Mouse (Mus musculus): ENCODE data around the gene Senp6. TPM values are rescaled to one million over a fixed set of nuclear protein-coding genes. Genes with fewer than 3 reads are reported as not detected.

The Senp6 gene
- polyA plus RNA-seq, 1 experiment from 2014 or later: 43.1 TPM

DNA sequence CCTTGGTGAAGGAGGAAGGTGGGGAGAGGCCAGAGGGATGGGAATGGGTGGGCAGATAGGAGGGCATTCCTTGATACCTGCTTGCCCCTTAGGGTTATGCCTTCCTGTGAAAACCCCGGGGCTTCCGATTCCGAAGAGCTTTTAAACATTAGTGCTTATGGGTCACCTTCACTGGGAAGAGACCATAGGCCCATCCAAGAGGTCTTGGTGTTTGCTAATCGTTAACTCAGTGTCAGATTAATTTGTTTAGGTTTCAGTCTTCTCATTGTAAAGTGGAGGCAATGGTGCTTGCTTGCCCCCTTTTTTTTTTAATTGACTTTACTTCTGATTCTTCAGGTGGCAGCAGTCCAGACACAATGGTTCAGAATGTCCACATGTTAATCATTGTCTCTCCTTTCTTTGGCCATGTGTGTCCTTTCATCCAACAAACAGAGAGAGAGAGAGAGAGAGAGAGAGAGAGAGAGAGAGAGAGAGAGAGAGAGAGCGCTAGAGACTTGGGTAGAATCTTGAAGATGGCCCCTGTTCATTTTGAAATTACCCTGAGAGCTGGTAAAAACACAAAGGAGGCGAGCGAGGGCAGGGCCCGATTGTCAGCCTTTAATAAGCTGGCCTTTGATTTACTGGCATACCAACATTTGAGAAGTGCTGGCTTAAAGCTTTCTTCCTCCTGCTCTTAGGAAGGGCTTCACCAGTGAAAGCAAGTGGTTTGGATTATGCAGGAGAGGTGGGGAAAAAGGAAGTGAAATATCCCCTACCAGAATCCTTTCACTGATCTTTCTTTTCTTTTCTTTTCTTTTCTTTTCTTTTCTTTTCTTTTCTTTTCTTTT lies 105.9 kb downstream of the Senp6 start:
- WGBS (ENCODE audit: missing documents): 79% methylated on average over 8 of the region's 8 CpGs
- no peaks in the 10 kb centered on the region for H3K79me2 ChIP-seq (ENCODE audit: inconsistent target)
- no peaks in the 10 kb centered on the region for H3K36me3 ChIP-seq (ENCODE audit: inconsistent target)
- H3K4me3 ChIP-seq (ENCODE audit: inconsistent target): no peak overlapping the region
- no peak overlapping the region for H3K27ac ChIP-seq

DNA sequence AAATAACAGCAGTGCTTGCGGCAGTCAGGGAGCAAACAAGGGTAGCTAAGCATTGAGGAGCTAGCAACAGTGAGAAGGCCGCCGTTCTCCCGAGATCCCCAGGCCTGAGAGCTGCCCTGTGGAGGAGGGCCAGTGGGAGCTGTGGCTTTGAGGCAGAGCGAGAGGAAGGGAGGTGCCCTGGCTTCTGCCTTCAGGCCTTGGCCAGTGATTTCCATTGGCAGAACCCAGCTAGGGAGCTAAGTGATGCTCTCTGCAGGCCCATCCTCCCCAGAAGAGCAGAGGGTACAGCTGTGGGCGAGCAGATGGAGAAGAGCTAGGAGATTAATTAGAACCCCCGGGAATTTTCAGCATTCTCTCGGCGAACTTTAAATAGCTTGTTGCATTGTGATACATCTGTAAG lies 106.9 kb downstream of the Senp6 start:
- Histone ChIP-seq H3K36me3 (ENCODE audit: inconsistent target) (no peaks in the 10 kb centered on the region), H3K27ac (no peak overlapping the region), H3K79me2 (ENCODE audit: inconsistent target) (no peaks in the 10 kb centered on the region), H3K4me3 (ENCODE audit: inconsistent target) (no peak overlapping the region)
- WGBS (ENCODE audit: missing documents): 92% methylated on average over 9 of the region's 9 CpGs

DNA sequence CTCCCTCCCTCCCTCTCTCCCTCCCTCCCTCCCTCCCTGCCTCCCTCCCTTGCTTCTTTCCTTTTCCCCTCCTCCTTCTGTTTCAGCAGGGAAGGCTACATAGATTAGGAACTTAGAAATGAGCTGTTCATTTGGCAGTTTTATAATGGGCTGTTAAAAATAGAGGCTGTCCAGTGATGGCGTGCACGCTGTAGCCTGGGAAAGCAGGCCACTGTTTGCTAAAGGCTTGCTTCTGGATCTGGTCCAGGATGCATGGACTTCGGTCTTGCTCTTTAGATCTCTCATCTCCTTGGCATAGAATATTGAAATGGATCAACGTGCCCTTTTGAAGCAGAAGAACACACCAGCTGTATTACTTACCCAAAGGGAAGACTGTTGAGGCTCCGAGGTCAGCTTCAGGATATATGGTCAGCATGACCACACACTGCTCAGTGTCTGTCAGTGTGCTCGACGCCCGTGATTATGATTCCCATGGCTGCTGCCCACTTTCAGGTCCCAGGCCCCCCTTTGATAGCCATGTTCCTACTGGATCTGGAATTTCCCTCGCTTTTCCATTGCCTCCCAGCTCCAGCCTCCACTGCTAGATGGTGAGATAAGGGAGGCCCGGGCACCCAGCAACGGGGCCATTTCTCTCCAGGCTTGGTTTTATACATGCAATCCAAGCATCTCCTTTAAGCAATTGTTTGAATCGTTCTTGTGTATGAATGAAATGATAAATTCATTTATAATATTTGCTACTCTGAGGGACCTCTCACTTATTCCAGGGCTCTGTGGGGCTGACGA lies 110.2 kb downstream of the Senp6 start:
- H3K79me2 ChIP-seq (ENCODE audit: inconsistent target): no peaks in the 10 kb centered on the region
- H3K36me3 ChIP-seq (ENCODE audit: inconsistent target): no peaks in the 10 kb centered on the region
- H3K4me3 ChIP-seq (ENCODE audit: inconsistent target): no peak overlapping the region
- WGBS (ENCODE audit: missing documents): 93% methylated on average over 12 of the region's 13 CpGs
- no peak overlapping the region for H3K27ac ChIP-seq

DNA sequence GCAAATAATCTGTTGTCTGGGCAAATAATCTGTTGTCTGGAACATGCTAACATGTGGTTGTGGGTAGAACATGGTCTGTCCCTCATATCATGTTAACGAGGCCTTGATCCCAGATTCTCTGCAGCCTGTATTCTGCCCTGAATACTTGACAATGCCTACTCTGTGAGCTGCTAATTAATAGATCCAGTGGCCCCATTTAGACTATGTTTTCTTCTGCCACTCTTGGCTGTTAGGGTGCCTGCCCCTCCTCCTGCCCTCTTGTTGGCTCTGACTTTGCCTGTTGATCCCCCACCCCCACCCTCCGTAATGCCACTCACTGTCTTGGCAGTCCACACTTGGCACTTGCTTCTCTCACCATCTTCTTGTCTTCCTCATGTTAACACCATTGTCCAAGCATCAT lies 112.0 kb downstream of the Senp6 start:
- no peaks in the 10 kb centered on the region for H3K79me2 ChIP-seq (ENCODE audit: inconsistent target)
- H3K27ac ChIP-seq: no peak overlapping the region
- 100% methylated on average over 2 of the region's 2 CpGs for WGBS (ENCODE audit: missing documents)
- no peaks in the 10 kb centered on the region for H3K36me3 ChIP-seq (ENCODE audit: inconsistent target)
- no peak overlapping the region for H3K4me3 ChIP-seq (ENCODE audit: inconsistent target)

DNA sequence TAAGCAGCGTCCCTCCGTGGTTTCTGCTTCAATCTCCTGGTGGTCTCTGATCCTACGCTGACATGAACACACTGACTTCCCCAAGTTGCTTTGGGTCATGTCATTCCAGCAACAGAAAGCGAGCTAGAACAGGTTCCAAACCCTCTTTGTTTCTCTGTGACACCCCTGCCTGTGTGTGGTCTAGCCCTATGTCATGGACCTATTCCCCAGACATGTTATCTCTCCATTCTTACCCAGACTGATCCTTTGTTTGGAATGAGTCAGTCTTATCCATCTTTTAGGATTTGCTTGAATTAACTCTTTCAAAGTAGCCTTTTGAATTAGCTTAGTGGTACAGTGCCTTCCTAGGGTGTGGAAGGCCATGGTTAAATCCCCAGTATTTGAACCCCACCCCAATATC lies 113.0 kb downstream of the Senp6 start:
- Histone ChIP-seq H3K79me2 (ENCODE audit: inconsistent target) (no peaks in the 10 kb centered on the region), H3K36me3 (ENCODE audit: inconsistent target) (no peaks in the 10 kb centered on the region), H3K4me3 (ENCODE audit: inconsistent target) (no peak overlapping the region), H3K27ac (no peak overlapping the region)
- WGBS (ENCODE audit: missing documents): 81% methylated on average over 4 of the region's 4 CpGs

DNA sequence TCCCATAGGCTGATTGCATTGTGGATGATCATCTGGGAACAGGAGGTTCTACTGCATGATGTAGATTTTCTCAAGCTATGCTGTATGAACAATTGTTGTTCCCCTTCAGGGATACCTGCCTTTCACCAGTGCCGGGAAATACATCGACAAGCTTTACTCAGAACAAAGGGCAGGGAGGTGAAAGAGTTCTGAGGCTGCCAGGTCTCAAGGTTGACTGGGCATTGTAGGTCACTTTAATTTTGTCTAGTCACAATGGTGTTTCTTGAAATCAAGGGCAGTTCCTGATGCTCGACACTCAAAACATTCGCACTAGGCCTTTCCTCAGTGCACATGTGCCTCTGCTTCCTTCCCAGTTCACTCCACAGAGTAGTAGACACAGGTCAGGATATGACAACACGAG lies 114.1 kb downstream of the Senp6 start:
- Histone ChIP-seq H3K36me3 (ENCODE audit: inconsistent target) (no peaks in the 10 kb centered on the region), H3K27ac (no peak overlapping the region), H3K4me3 (ENCODE audit: inconsistent target) (no peak overlapping the region), H3K79me2 (ENCODE audit: inconsistent target) (no peaks in the 10 kb centered on the region)
- 72% methylated on average over 5 of the region's 5 CpGs for WGBS (ENCODE audit: missing documents)

DNA sequence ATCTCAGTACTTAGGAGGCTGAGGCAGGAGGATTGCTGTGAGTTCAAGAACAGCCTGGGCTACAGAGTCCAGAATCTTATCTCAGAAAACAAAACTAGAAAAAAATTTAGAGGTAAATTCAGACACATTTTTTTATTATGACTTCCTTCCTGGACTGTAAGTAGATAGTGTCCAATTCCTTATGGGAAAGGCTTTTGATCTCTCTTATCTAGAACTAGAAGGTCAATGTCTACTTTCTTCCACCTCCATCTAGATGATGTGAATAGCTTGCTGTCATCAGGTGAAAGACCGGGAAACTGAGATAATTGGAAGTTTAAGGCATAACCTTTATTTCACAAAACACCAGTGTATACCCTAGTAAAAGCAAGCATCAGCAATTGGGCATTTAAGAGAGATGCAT lies 115.0 kb downstream of the Senp6 start:
- H3K27ac ChIP-seq: no peak overlapping the region
- H3K36me3 ChIP-seq (ENCODE audit: inconsistent target): no peaks in the 10 kb centered on the region
- no peak overlapping the region for H3K4me3 ChIP-seq (ENCODE audit: inconsistent target)
- H3K79me2 ChIP-seq (ENCODE audit: inconsistent target): no peaks in the 10 kb centered on the region
- WGBS (ENCODE audit: missing documents): 92% methylated on average over 1 of the region's 1 CpGs

GRCm38 (mm10) chr9:80184138-80184537 lies 117.4 kb downstream of the Senp6 start:
- no peaks in the 10 kb centered on the region for H3K79me2 ChIP-seq (ENCODE audit: inconsistent target)
- WGBS (ENCODE audit: missing documents): 91% methylated on average over 5 of the region's 5 CpGs
- no peak overlapping the region for H3K27ac ChIP-seq
- H3K4me3 ChIP-seq (ENCODE audit: inconsistent target): no peak overlapping the region
- H3K36me3 ChIP-seq (ENCODE audit: inconsistent target): no peaks in the 10 kb centered on the region

DNA sequence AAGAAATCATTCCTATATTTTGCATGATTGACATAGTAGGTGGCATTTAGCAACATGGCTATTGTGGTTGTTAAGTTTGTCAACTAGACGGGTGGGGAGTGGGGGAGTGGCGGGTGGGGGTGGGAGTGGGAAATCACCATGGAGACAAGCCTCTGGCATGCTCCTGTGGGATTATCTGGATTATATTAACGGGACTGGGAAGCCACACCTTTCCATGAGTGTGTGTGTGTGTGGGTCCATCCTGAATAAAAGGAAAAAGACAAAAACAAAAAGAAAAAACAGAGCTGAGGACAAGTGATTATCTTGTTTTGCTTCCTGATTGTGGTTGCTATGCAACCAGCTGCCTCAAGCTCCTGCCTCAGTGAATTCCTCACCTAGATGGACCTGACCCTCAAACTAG lies 119.0 kb downstream of the Senp6 start:
- Histone ChIP-seq H3K27ac (no peak overlapping the region), H3K36me3 (ENCODE audit: inconsistent target) (no peaks in the 10 kb centered on the region), H3K79me2 (ENCODE audit: inconsistent target) (no peaks in the 10 kb centered on the region), H3K4me3 (ENCODE audit: inconsistent target) (no peak overlapping the region)
- WGBS (ENCODE audit: missing documents): 84% methylated on average over 3 of the region's 3 CpGs

DNA sequence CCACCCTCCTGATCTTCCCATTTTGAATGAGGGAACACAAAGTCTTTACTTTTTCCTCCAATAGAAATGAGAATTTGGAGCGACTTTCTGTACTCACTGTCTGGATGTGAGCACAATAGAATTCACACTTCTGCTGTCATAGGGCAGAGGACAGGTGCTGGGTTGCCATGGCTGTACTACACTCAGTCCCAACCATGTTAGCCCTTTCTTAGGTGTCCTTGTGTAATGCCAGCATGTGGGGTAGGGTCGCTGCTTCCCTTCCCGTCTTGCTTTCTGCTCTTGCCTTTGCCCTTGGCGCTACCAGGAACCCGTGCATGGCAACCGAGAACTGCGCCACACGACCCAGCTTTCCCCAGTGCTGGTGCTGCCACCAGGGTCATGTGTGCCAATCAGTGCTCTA lies 120.0 kb downstream of the Senp6 start:
- WGBS (ENCODE audit: missing documents): 94% methylated on average over 8 of the region's 8 CpGs
- Histone ChIP-seq H3K36me3 (ENCODE audit: inconsistent target) (no peaks in the 10 kb centered on the region), H3K27ac (no peak overlapping the region), H3K4me3 (ENCODE audit: inconsistent target) (no peak overlapping the region), H3K79me2 (ENCODE audit: inconsistent target) (no peaks in the 10 kb centered on the region)

DNA sequence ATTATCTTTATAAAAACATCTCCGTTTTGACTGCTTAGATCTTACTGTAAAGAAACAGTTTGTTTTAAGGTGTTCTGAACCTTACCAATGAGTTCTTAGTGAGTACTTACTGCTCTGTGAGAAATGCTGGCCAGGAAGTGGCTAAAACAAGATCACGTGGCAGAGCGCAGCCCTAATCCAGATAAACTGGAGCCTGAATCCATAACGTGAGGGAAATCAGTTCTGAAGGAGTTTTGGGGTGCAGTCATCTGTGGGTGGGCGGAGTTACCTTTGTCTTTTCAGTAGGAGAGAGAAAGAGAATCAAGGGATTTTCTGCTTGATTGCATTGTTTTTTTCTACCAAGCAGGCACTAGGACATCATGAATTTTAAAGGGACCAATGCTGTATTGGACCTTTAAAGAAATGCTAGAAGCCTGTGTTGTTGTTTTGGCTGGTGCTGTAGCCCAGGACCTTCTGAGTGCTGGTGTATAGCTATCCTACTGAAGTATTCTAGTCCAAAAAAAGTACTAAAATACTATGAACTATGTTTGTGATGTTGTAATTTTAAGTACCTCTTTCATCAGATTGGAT lies 121.7 kb downstream of the Senp6 start:
- Histone ChIP-seq H3K36me3 (ENCODE audit: inconsistent target) (no peaks in the 10 kb centered on the region), H3K27ac (no peak overlapping the region)
- 88% methylated on average over 5 of the region's 5 CpGs for WGBS (ENCODE audit: missing documents)

DNA sequence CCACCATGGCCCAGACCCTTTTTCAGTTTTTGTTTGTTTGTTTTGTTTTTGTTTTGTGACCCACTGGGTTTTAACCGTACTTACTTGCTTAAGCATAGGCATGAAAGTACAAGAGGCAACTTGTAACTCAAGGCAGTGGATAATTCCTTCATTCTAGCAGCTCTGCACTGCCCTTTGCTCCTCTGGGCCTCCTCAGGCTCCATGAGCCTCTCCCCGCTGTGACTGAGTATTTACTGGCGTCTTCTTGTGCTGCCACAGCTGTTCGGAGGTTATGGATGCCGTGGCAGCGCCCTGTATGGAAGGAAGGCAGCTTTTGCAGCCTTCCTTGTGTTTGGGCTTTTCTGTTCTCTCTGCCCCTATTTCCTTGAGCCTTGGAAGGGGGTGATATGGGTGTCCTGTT lies 124.5 kb downstream of the Senp6 start:
- H3K27ac ChIP-seq: no peak overlapping the region

More for the DNA sequence above, 121.7 kb downstream of the Senp6 start:
- H3K4me3 ChIP-seq (ENCODE audit: inconsistent target): no peak overlapping the region
- H3K79me2 ChIP-seq (ENCODE audit: inconsistent target): no peaks in the 10 kb centered on the region

GRCm38 (mm10) chr9:80192324-80192723 lies 125.6 kb downstream of the Senp6 start:
- Histone ChIP-seq H3K79me2 (ENCODE audit: inconsistent target) (no peaks in the 10 kb centered on the region), H3K36me3 (ENCODE audit: inconsistent target) (no peaks in the 10 kb centered on the region), H3K4me3 (ENCODE audit: inconsistent target) (no peak overlapping the region), H3K27ac (no peak overlapping the region)
- WGBS (ENCODE audit: missing documents): 93% methylated on average over 10 of the region's 10 CpGs

More for the DNA sequence above, 124.5 kb downstream of the Senp6 start:
- Histone ChIP-seq H3K4me3 (ENCODE audit: inconsistent target) (no peak overlapping the region), H3K36me3 (ENCODE audit: inconsistent target) (no peaks in the 10 kb centered on the region), H3K79me2 (ENCODE audit: inconsistent target) (no peaks in the 10 kb centered on the region)
- 94% methylated on average over 6 of the region's 6 CpGs for whole genome bisulfite sequencing (ENCODE audit: missing documents)

DNA sequence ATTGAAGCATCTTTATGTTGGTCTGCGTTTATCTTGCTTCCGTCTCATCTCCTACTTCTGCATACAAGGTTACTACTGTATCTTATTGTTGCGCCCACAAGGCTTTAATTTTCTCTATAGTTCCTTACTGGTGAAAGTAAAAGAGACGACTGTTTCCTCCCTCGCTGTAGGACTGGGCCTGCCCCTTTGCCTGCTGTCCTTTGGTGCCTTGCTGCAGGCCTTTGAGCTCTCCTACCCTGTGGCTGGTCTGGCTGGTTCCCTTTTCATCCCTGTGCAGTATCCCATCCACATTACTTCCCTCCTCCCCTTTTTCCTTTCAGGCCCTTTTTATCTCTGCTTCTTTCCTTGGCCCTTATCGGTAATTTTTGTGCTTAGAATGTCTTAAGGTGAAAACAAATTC lies 127.7 kb downstream of the Senp6 start:
- H3K4me3 ChIP-seq (ENCODE audit: inconsistent target): no peak overlapping the region
- WGBS (ENCODE audit: missing documents): 89% methylated on average over 6 of the region's 6 CpGs
- no peak overlapping the region for H3K27ac ChIP-seq
- H3K79me2 ChIP-seq (ENCODE audit: inconsistent target): no peaks in the 10 kb centered on the region
- no peaks in the 10 kb centered on the region for H3K36me3 ChIP-seq (ENCODE audit: inconsistent target)

Data from macrophage (primary cell).